Comparison of ENCODE assay signal across 11 mouse cellular contexts in genomic region chr2:27447782-27448181, GRCm38 (mm10). TPM values are rescaled to one million over a fixed set of nuclear protein-coding genes. Genes with fewer than 3 reads are reported as not detected.
A peak's percentile ranks its signal among the peaks of the same experiment; 100 is the strongest.
DNase-seq lines count a peak whose midpoint lies in the region; ATAC-seq and TF ChIP-seq lines count a peak whose summit lies in the region.
"Had no signal": no experiment of that assay in that cellular context is flagged by ENCODE, and none has a peak within 500 bp of the region (broad histone marks: within the 10 kb centered on the region; RNA-seq: fewer than 3 reads in every experiment).

No protein-coding gene starts in this region.

- no peak overlapping the region for H3K4me2 ChIP-seq in liver, embryonic 14.5 days (ENCODE audit: low read depth)

- DNase-seq in gastrocnemius, adult 2 months: no peak
- no peak for DNase-seq in gastrocnemius, postnatal 36 days
- no peak for DNase-seq in liver, embryonic 14.5 days (ENCODE audit: low read depth in 3 of 3, low spot score in 3 of 3)
- no peak for DNase-seq in liver
- peak; percentile 19 for DNase-seq in 3T3-L1 (ENCODE audit: low read depth, low spot score)
- peak; percentile 77 for DNase-seq in ZHBTc4 (ENCODE audit: low read depth, low spot score)
- DNase-seq in urinary bladder, postnatal 4 days (ENCODE audit: low spot score in 2 of 2): no peak
- DNase-seq: cerebellum, postnatal 14 days; kidney, adult 18-20 months had no signal

- no peaks in the 10 kb centered on the region for H3K9me3 ChIP-seq in liver, embryonic 14.5 days (ENCODE audit: control insufficient read depth, low read length)
- H3K9me3 ChIP-seq: megakaryocyte, embryonic 14.5 days had no signal

- intact Hi-C loops in gastrocnemius, adult 2 months (cut with DNase I): no loop called here
- intact Hi-C loops in gastrocnemius, postnatal 36 days (cut with DNase I): no loop called here

- no peak for ATAC-seq in liver, embryonic 14.5 days (ENCODE audit: insufficient read depth)
- no peak for ATAC-seq in megakaryocyte-erythroid progenitor cell, adult 5-6 weeks (replicated peaks; ENCODE audit: low FRiP score, low TSS enrichment, poor library complexity, severe bottlenecking)

- no peak overlapping the region for H3K4me3 ChIP-seq in gastrocnemius, adult 2 months
- no peak overlapping the region for H3K4me3 ChIP-seq in liver, embryonic 14.5 days (ENCODE audit: insufficient read depth in 1 of 2, low read depth in 2 of 2, low read length in 2 of 2)
- H3K4me3 ChIP-seq: megakaryocyte, embryonic 14.5 days had no signal

- H3K4me1 ChIP-seq in liver, embryonic 14.5 days (replicated peaks; ENCODE audit: control insufficient read depth in 2 of 2, insufficient read depth in 2 of 2, low read length in 1 of 2): peaks cover under 1 to 4% of the 10 kb centered on the region in 2 experiments; a peak in 3 of 4 replicates

- H3K36me3 ChIP-seq in liver, embryonic 14.5 days (replicated peaks; ENCODE audit: control insufficient read depth, insufficient read depth, low read depth): peaks cover 29% of the 10 kb centered on the region

- H3K27me3 ChIP-seq in liver, embryonic 14.5 days (ENCODE audit: control insufficient read depth, insufficient read depth, low read length): no peaks in the 10 kb centered on the region
- H3K27me3 ChIP-seq: megakaryocyte, embryonic 14.5 days had no signal

- 89% methylated on average over 5 of the region's 5 CpGs for WGBS in liver, embryonic 14.5 days (ENCODE audit: insufficient replicate concordance)

- no peak for TF ChIP-seq EP300 in liver, embryonic 14.5 days (IDR thresholded peaks at IDR 0.05; ENCODE audit: low read depth)

- peak; percentile 1; the same call in 1 of the 2 replicates for TF ChIP-seq CTCF in gastrocnemius, adult 2 months (IDR thresholded peaks at IDR 0.05)
- TF ChIP-seq CTCF in liver, embryonic 14.5 days (IDR thresholded peaks at IDR 0.05; ENCODE audit: low read depth): peak; percentile 34

- H3K9ac ChIP-seq in liver, embryonic 14.5 days (replicated peaks): no peak overlapping the region

- H3K27ac ChIP-seq in gastrocnemius, adult 2 months: no peak overlapping the region
- H3K27ac ChIP-seq in liver, embryonic 14.5 days: no peak overlapping the region

RNA-seq across cellular contexts. Expression of gene Brd3os, which starts 5.7 kb away (rescaled TPM):
- 1 to 10 TPM in 1 of 2 experiments, under 1 TPM in 1; 0.61 to 1.0 TPM for total RNA-seq in gastrocnemius, adult 2 months (2021)
- 1 to 10 TPM; 1.0 TPM for total RNA-seq in gastrocnemius, postnatal 36 days (2021)
- polyA plus RNA-seq in liver, embryonic 14.5 days (2012; rRNA removed): 0.29 and 0.39 TPM in 2 replicates
- 0.33 and 0.44 TPM in 2 replicates for polyA plus RNA-seq in liver, embryonic 14.5 days (2014; fragmentation: Nextera tagmentation; extraction: Ambion mirVana)
- total RNA-seq in megakaryocyte-erythroid progenitor cell, adult 5-6 weeks (2014; fragmentation: Nextera tagmentation): not detected in 2 replicates
- total RNA-seq in megakaryocyte-erythroid progenitor cell, adult 5-6 weeks (2017): 0.52 TPM in 1 of 2 replicates, not detected in the other

RNA-seq across cellular contexts. Expression of gene Vav2, which starts 20.9 kb away (rescaled TPM):
- 1 to 10 TPM; 2.0 to 4.3 TPM for total RNA-seq in gastrocnemius, adult 2 months (2021)
- 1 to 10 TPM; 3.1 to 3.9 TPM for total RNA-seq in gastrocnemius, postnatal 36 days (2021)
- polyA plus RNA-seq in liver, embryonic 14.5 days (2012; rRNA removed): 5.2 and 5.8 TPM in 2 replicates
- polyA plus RNA-seq in liver, embryonic 14.5 days (2014; fragmentation: Nextera tagmentation; extraction: Ambion mirVana): 2.8 and 3.0 TPM in 2 replicates
- 9.0 and 15.9 TPM in 2 replicates for total RNA-seq in megakaryocyte-erythroid progenitor cell, adult 5-6 weeks (2014; fragmentation: Nextera tagmentation)
- 5.0 and 7.5 TPM in 2 replicates for total RNA-seq in megakaryocyte-erythroid progenitor cell, adult 5-6 weeks (2017)

RNA-seq across cellular contexts. Expression of gene Brd3, which starts 59.7 kb away (rescaled TPM):
- 10 to 100 TPM; 20.8 to 32.2 TPM for total RNA-seq in gastrocnemius, adult 2 months (2021)
- 10 to 100 TPM; 18.7 to 19.5 TPM for total RNA-seq in gastrocnemius, postnatal 36 days (2021)
- 7.4 and 9.5 TPM in 2 replicates for polyA plus RNA-seq in liver, embryonic 14.5 days (2012; rRNA removed)
- polyA plus RNA-seq in liver, embryonic 14.5 days (2014; fragmentation: Nextera tagmentation; extraction: Ambion mirVana): 24.4 and 27.2 TPM in 2 replicates
- total RNA-seq in megakaryocyte-erythroid progenitor cell, adult 5-6 weeks (2014; fragmentation: Nextera tagmentation): 57.9 and 68.7 TPM in 2 replicates
- 23.5 and 40.9 TPM in 2 replicates for total RNA-seq in megakaryocyte-erythroid progenitor cell, adult 5-6 weeks (2017)

Comparison
In these comparisons a context has a peak if more than half of its experiments do, and no peak if none do; other contexts are left out.
1. DNase-seq: peak in 3T3-L1 (single experiment) and ZHBTc4 (single experiment); none in gastrocnemius, adult 2 months (single experiment), gastrocnemius, postnatal 36 days (0 of 2), liver, embryonic 14.5 days (0 of 3), liver (single experiment) and urinary bladder, postnatal 4 days (0 of 2).